Mouse (Mus musculus) small intestine, adult 10 weeks (tissue): ENCODE data around the gene H2-M10.3. TPM values are rescaled to one million over a fixed set of nuclear protein-coding genes. Genes with fewer than 3 reads are reported as not detected.

Experiments
- polyA plus RNA-seq: library from polyadenylated mRNA; stranded (reverse); fragments of 350-450 nt; fragmentation: Illumina TruSeq; extraction: RNeasy Lipid Tissue Mini Kit (QIAGEN cat#74804); gene quantifications from one replicate; pipeline ENCODE4 v1.2.3, GENCODE M21; 2014; ENCODE audit warnings: low replicate concordance

The H2-M10.3 gene
- not detected for polyA plus RNA-seq

GRCm38 (mm10) chr17:36368317-36368716 is at the start of gene H2-M10.3:
TSS of gene H2-M10.3 (minus strand) at chr17:36368417.

DNA sequence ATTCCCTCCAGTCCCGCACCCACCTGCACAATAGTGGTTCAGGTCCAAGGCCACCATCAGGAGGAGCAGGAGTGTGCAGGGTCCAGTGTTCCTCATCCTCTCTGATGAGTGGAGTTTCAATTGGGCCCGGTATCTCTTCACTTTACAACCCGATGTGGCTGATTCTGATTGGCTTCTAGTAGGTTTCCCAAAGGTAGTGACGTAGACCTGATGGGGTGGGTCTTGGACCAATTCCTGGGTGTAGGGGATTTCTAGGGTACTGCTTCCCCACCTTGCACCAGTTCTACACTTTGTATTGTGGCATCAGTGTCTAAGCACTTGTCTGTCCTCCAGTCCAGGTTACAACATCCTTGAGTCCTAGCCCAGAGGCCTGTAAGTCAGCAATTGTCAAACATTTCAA is 42.2 kb downstream of the H2-M10.3 start, which contains the start of gene H2-M10.1:
Gene H2-M10.1 (minus strand): TSS at position 101 of the 400 bp plus-strand sequence.

Other genes with a start within 250 kb of the H2-M10.3 start
- not detected for gene Gm19684, start 246.7 kb downstream of the H2-M10.3 start, polyA plus RNA-seq
- gene Gm7030, start 239.0 kb downstream of the H2-M10.3 start, polyA plus RNA-seq: not detected
- 18.8 TPM for gene Gm8909, start 199.9 kb downstream of the H2-M10.3 start, polyA plus RNA-seq
- 85.1 TPM for gene H2-T3, start 178.1 kb downstream of the H2-M10.3 start, polyA plus RNA-seq
- 7.6 TPM for gene Rpp21, start 110.3 kb downstream of the H2-M10.3 start, polyA plus RNA-seq
- gene Trim39, start 96.2 kb downstream of the H2-M10.3 start, polyA plus RNA-seq: 18.1 TPM
- not detected for gene H2-M10.2, start 81.9 kb downstream of the H2-M10.3 start, polyA plus RNA-seq
- gene H2-M10.1, start 42.3 kb downstream of the H2-M10.3 start, polyA plus RNA-seq: not detected
- not detected for gene H2-M10.4, start 93.9 kb upstream of the H2-M10.3 start, polyA plus RNA-seq
- gene H2-M11, start 178.7 kb upstream of the H2-M10.3 start, polyA plus RNA-seq: not detected